Mouse (Mus musculus) lung, adult 2 months (tissue): ENCODE results near the gene Duox2.

Experiments
- CTCF ChIP-seq: fragments of 200-500 bp; IDR thresholded peaks from 2 replicates; pipeline ENCODE4 v1.5.1; 2011; ENCODE audit warnings: mild to moderate bottlenecking, low read length, control low read depth; ENCODE audit not compliant: insufficient read depth
- POLR2A ChIP-seq: fragments of 200-500 bp; IDR thresholded peaks from 2 replicates; pipeline ENCODE4 v1.6.1; 2011; ENCODE audit warnings: low read depth, mild to moderate bottlenecking, control low read depth, low read length, borderline replicate concordance; ENCODE audit errors: extremely low read depth

- no peak for TF ChIP-seq CTCF
- no peak for TF ChIP-seq POLR2A
Observed at GRCm38 (mm10) chr2:122313536-122313935, 15.3 kb upstream of the Duox2 start, which contains the start of gene Duoxa1.
